Mouse (Mus musculus) 3134 (cell line): Measurements from ENCODE around the gene Cldn13.

ENCODE experiments used
- DNase-seq: peaks from one replicate; pipeline ENCODE4 v3.0.0-alpha.2; 2011; ENCODE audit warnings: low spot score; ENCODE audit not compliant: insufficient read length; ENCODE audit errors: extremely low read depth

The Cldn13 gene

GRCm38 (mm10) chr5:134895291-134895690 lies 20.0 kb downstream of the Cldn13 start:
- no peak for DNase-seq

DNA sequence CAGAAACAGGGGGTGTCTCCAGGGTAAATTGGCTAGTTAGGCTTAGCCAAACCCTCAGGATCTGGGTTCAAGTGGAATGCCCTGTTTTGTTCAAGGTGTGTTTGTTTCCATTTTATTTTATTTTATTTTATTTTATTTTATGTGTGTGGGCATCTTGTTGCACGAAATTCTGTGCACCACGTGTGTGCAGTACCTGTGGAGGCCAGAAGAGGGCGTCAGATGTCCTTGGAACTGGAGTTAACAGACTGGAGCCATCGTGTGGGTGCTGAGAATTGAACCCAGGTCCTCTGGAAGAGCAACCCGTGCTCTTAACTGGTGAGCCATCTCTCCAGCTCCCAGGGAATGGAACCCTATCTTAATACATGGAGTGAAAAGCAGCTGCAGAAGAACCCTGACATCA lies 22.6 kb downstream of the Cldn13 start:
- no peak for DNase-seq

DNA sequence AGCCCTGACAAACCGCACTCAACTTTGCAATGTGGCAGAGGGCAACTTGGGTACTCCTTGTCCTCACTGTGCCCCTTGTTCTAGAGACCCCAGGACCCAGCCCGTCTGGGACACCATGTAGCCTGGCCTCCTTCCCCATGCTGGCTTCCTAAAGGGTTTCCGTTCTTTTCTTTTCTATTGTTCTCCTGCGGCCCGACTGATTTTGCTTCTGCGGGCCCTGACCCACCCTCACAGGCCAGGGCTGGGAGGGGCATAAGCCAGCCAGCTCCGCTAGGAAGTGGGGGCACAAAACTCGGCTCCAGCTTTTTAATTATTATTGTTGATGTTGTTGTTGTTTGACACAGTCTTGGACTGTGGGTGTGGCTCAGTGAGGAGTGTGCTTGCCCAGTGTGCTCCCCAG lies 23.8 kb downstream of the Cldn13 start:
- no peak for DNase-seq

- no peak for DNase-seq
Observed at GRCm38 (mm10) chr5:134890601-134891054, 24.7 kb downstream of the Cldn13 start.

DNA sequence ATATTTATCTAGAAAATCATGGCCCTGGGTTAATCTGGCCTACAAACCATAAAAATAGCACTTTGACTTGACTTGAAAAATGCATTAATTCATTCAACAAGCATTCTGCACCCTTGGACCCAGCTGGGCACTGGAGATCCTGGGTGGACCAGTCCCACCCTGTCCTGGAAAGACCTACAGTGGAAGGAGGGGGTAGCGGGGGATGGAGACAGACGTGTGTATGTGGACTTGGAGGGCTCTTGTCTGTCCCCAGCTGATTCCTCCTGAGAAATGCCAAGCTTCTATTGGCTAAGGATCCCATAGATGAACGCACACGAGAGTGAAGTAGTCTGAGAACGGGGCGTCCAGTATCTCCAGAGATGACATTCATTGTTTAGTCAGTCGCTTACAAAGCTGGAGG lies 26.8 kb downstream of the Cldn13 start:
- no peak for DNase-seq

- no peak for DNase-seq
Observed at GRCm38 (mm10) chr5:134887447-134888335, 27.6 kb downstream of the Cldn13 start.

- no peak for DNase-seq
Observed at GRCm38 (mm10) chr5:134883077-134883476, 32.2 kb downstream of the Cldn13 start.

DNA sequence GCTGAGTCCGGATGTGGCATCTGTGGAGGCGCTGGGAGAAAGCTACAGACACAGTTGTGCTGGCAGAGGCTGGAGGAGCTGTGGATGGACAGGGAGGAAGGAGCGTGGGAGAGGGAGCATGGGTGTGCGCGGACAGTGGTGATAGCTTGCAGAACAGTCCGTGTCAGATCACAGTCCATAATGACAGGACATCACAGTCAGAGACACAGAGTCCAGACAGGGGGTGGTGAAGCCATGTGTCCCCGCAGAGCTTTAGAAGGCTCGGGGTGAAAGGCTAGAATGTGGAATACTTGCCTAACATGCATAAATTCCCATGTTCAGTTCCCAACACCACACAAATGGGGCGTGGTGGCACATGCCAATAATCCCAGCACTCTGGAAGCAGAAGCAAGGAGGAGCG lies 38.5 kb downstream of the Cldn13 start:
- no peak for DNase-seq

GRCm38 (mm10) chr5:134875245-134875644 lies 40.1 kb downstream of the Cldn13 start:
- DNase-seq = no peak

DNA sequence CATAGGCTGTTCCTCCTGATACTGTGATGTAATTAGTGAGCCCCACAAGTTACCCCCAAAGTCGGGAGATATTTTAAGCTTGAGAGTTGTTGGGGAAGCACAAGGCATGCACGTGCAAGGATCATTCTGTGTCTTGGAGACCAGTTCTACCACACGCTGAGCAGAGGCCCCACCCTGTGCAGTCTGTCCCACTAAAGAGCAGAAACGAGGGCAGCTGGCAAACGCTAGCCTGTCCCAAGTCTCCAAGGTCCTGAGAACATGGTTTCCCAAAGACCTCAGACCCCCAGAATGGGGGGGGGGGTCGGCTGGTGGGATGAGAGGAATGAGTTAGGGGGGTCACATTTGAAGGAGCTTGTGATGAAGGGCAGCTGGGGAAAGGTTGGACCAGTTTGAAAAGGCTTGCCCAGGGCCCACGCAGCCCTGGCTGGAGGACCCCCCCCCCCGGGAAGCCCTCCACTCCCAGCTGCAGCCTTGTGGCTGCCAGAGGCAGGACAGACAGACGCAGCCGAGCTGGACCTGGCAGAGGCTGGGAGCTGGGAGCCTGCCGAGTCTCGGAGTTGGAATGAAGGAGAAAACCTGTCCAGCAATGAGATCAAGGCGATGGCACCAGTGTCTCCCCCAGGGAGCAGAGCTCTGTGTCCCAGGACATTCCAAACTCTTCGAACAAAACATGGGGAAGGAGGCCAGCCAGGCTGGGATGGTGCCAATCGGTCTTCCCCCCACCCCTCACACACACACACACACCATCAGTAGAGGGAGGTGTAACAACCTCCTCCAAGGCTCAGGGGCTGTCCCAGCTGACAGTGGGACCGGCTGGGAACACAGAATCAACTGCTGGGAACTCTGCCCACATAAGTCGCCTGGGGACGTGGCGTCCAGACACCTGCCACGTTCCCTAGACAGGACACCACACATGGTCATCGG lies 41.1 kb downstream of the Cldn13 start:
- no peak for DNase-seq

DNA sequence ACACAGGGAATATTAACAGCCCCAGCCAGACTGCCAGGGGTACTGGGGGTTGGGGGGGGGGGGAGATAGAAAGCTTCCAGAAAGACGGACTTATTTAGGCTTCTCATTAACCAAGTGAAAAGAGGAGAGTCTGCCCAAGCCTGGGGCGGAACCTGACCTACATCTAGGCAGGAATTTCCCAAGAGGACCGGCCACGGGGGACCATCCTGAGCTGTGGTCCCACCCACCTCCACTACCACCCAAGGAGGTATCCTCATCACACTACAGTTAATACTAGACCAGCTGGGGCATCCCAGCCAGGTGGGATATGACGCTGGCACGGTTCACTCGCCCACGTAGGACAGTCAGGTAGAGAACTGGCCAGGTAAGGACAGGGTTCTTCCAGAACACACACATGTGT lies 42.3 kb downstream of the Cldn13 start:
- DNase-seq = no peak

- DNase-seq = no peak
Observed at GRCm38 (mm10) chr5:134872597-134872996, 42.7 kb downstream of the Cldn13 start.

DNA sequence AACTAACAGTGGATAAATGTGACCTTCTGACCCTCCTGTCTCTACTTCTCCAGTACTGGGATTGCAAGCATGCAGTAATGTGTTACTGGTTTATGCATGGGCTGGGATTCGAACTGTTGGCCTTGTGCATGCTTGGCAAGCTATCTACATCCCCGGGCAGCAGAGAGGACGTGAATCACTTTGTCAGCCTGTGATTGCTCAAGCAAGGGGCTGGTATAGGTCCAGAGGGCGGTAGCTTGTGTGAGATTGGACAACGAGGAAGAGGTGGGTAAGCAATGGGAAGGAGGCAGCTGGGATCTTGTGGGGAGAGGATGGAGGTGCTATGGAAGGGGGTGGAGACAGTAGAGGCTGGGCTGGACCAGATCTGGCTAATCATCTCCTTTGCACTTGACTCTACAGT lies 46.8 kb downstream of the Cldn13 start:
- DNase-seq = no peak

DNA sequence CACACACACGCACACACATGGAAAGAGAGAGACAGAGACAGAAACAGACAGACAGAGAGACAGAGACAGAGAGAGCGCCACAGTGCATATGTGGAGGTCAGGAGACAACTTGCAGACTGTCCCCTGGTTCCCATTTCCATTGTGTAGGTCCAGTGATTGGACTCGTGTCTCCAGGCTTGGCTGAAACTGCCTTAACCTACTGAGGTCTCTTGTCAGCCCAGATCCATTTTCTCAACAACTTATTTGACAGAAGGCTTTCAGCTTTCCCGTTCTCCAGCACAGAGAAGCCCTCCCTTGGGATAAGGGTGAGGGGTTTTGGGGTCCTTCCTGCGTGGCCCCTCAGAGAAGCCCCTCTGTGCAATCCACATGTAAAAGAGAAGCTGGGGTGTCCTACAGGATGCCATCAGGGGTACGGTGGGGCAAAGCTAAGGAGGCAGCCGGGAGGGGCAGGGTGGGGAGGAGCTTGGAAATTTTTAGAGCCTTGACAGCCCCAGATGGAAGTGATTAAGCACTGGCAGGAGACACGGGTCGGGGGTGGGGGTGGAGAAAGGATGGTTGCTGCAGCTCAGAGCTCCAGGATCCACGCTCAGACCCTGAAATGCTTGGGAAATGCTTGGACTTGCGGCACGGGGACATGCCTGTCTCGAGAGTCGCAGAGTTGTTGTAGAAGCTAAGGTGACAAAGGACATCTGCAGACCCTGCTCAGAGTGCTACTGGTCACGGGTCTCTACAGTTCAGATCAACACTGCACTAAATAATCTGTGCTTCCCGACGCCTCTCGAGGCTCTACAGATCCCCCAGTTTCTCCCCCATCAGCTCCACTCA lies 47.8 kb downstream of the Cldn13 start:
- DNase-seq = no peak

- no peak for DNase-seq
Observed at GRCm38 (mm10) chr5:134865158-134865557, 50.2 kb downstream of the Cldn13 start.
